Mouse (Mus musculus) right cerebral cortex, postnatal 25 days (tissue): ENCODE measurements at regions not wholly inside any gene's neighbourhood (a gene's known extent, or its start where the extent isn't known, plus 50 kb on each side); places are given as distances from the start of the nearest gene placed in this dataset.

Experiments
- DNase-seq: peaks from one replicate; pipeline ENCODE4 v3.0.0; 2022

DNA sequence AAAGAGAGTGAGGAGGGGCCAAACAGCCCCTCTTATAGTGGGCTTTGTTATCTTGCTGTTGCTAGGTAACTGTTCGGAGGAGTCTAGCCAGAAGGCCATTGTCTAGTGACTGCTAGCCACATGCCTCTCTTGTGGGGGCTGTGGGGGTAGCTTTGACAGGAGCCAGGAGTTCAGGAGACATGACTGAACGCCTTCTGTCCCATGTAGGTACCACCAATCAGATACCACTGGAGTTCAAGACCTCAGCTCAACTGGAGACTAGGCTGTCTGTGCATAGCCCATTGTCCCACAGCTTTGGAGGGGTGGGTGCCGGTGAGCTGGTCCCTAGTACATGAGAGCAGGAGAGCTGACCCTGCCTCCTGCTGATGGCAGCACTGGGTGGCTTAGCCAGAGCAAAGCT lies 82.4 kb upstream of the Unc93a2 start:
- DNase-seq, result no peak

- DNase-seq, result no peak
These were observed 79.6 kb upstream of the Unc93a2 start for GRCm38 (mm10) chr17:7464901-7465300.

- no peak for DNase-seq
These were observed 75.9 kb upstream of the Unc93a2 start for GRCm38 (mm10) chr17:7461164-7461563.

DNA sequence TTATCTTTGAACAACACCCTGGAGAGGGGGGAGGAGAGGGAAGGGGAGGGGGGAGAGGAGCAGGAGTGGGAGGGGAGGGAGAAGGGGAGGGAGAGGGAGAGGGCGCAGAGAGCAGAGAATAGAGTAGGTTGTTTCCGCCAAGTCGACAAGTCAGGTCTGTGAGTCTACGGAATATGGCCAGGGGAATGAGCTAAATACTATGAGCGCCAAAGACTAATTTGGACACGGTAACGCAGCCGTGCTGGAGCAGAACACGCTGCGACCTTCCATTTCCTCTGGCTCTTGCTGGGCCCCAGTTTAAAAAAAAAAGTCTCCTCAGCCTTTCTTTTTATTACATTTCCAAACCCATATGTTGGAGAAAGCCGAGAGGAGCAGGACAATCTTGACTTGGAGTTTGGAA lies 71.7 kb upstream of the Unc93a2 start:
- no peak for DNase-seq

- DNase-seq, result peak; percentile 43
These were observed 58.6 kb upstream of the Unc93a2 start for GRCm38 (mm10) chr17:7443822-7444221.

DNA sequence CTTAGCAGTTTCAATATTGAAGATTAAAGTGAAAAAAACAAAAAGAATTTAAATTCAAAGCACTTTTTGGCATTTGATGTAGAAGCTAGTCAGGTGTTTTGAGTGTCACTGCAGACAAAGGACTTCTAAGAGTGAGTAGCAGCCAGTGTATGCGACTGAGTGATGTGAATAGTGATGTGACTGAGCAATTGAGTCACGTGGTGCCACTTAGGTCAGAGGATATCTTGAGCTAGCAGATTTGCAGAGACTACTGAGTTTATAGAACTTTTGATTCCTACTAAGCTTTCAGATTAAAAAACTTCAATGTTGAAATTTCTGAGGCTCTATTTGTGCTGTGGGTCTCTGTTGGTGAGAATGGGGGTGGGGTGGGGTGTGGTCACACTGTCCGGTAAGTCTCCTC lies 49.8 kb upstream of the Unc93a2 start:
- no peak for DNase-seq
